Mouse (Mus musculus): ENCODE measurements around the gene Zfyve21. TPM values are rescaled to one million over a fixed set of nuclear protein-coding genes. Genes with fewer than 3 reads are reported as not detected.

Gene Zfyve21
- polyA plus RNA-seq, 1 experiment from 2014 or later: 64.4 TPM

DNA sequence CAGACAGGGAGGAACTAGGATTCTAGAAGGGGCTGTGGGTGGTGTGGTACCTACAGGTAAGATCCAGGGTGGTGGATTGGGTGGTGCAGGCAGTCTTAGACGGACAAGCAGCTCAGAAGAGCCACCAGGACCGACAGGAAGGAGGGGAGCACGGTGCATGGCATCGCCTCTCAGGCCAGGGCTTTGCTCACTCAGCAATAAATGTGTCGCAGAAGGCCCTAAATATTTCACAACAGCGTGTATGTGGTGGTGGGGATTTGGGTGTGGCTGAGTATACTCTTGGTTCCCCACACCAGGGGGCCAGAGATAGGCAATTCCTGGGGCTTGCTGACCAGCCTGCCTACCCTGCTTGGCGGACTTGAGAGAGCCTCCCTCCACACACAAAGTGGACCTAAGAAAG is 6.7 kb downstream of the Zfyve21 start:
- H3K9me3 ChIP-seq (replicated peaks): no peaks in the 10 kb centered on the region
- no peaks in the 10 kb centered on the region for H3K27me3 ChIP-seq
- H3K9ac ChIP-seq: no peak overlapping the region
- no peak overlapping the region for H3K4me3 ChIP-seq (replicated peaks)
- H3K4me2 ChIP-seq: no peak overlapping the region
- H3K4me1 ChIP-seq (replicated peaks): peaks cover 73% of the 10 kb centered on the region
- ATAC-seq (ENCODE audit: insufficient read depth): no peak
- H3K36me3 ChIP-seq (replicated peaks): peaks cover 58% of the 10 kb centered on the region
- no peak overlapping the region for H3K27ac ChIP-seq (replicated peaks)
- WGBS (ENCODE audit: insufficient replicate concordance): 62% methylated on average over 7 of the region's 7 CpGs

DNA sequence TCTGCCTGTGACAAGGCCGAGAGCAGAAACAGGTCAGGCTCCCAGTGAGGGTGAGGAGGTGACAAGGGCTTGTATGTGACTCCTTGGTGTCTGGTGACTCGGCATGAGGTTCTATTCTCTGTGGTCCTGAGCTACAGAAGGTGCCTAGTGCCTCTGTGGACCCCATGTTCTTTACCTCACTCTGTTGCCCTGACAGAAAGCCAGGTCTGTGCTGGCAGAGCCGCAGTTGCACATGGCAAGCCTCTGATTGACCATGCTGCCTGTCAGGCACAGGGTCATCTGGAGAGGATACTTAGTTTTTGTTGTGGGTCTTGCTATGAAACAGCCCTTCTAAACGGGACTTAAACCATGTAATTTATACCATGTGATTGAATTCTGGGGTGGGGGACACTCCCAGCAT is 8.0 kb downstream of the Zfyve21 start:
- H3K27me3 ChIP-seq: no peaks in the 10 kb centered on the region
- ATAC-seq (ENCODE audit: insufficient read depth): no peak
- no peak overlapping the region for H3K4me3 ChIP-seq (replicated peaks)
- H3K9me3 ChIP-seq (replicated peaks): no peaks in the 10 kb centered on the region
- H3K36me3 ChIP-seq (replicated peaks): peaks cover 71% of the 10 kb centered on the region
- H3K27ac ChIP-seq (replicated peaks): no peak overlapping the region; the same call in 1 of the 2 replicates
- WGBS (ENCODE audit: insufficient replicate concordance): 79% methylated on average over 4 of the region's 4 CpGs
- no peak overlapping the region for H3K9ac ChIP-seq
- H3K4me2 ChIP-seq: no peak overlapping the region
- H3K4me1 ChIP-seq (replicated peaks): peaks cover 61% of the 10 kb centered on the region

DNA sequence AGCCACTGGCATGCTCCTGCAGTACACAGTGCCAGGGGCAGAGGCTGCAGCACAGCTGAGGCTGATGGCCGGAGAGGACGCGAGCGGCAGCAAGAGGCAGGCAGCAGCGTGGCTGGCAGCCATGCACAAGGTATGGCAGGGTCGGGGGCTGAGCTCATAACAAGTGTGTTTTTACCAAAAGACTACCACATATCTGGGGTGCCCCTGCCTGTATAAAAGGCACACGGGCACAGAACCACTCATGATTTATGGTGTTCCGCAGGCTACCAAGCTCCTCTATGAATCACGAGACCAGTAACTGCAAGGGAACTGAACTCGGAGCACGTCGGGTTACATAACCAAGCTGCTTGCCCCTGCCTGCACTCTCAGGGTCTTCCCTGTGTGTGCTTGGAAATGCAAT is 13.6 kb downstream of the Zfyve21 start:
- ATAC-seq (ENCODE audit: insufficient read depth): no peak
- Histone ChIP-seq H3K4me2 (no peak overlapping the region), H3K9me3 (replicated peaks) (no peaks in the 10 kb centered on the region), H3K9ac (no peak overlapping the region), H3K27ac (replicated peaks) (no peak overlapping the region), H3K4me1 (replicated peaks) (peaks cover 38% of the 10 kb centered on the region), H3K36me3 (replicated peaks) (peaks cover 90% of the 10 kb centered on the region), H3K27me3 (no peaks in the 10 kb centered on the region), H3K4me3 (replicated peaks) (no peak overlapping the region)
- 84% methylated on average over 12 of the region's 12 CpGs for WGBS (ENCODE audit: insufficient replicate concordance)

DNA sequence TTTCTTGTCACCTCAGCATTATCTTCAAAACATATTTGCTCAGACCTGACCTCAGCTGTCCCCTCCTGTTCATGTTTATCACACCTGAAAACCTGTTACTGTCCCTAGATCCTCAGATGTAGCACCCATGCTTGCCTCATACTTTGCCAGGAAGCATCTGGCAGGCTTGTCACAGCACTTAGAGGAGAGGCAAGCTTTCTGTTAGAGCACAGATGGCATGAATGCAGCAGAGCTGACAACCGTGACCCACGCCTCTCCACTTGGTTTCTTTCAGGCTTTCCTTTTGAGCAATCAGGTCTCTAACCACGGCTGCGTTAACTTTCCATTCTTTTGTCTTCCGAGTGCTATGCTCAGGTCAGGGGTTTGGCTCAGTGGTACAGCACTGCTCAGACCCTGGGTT is 15.5 kb downstream of the Zfyve21 start:
- H3K27ac ChIP-seq (replicated peaks): 0 out of 2 replicates have a peak overlapping the region, but pooled peaks have one; percentile 29
- H3K4me1 ChIP-seq (replicated peaks): peaks cover 52% of the 10 kb centered on the region
- 84% methylated on average over 5 of the region's 5 CpGs for WGBS (ENCODE audit: insufficient replicate concordance)
- H3K4me3 ChIP-seq (replicated peaks): no peak overlapping the region
- no peak overlapping the region for H3K4me2 ChIP-seq
- no peaks in the 10 kb centered on the region for H3K9me3 ChIP-seq (replicated peaks)
- ATAC-seq (ENCODE audit: insufficient read depth): no peak
- H3K27me3 ChIP-seq: no peaks in the 10 kb centered on the region
- peaks cover 83% of the 10 kb centered on the region for H3K36me3 ChIP-seq (replicated peaks)
- no peak overlapping the region for H3K9ac ChIP-seq

DNA sequence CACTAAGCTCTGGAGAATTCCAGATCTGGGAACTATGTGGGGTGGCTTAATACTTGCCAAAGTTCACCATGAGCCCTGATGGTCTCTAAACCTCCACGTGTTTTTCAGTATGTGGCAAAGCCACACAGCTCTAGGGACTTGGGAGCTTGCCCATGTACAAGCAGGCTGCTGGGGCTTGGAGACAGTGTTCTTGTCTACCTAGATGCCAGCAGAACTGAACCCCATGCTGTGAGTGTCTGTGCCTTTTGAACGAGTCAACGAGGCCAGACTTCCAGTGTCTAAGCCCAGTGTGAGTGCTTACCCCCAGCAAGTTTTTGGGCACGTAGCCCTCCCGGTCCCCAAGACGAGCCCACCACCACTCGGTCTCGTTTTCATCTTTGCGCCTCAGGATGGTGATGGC is 16.0 kb downstream of the Zfyve21 start:
- H3K4me2 ChIP-seq: no peak overlapping the region
- H3K9me3 ChIP-seq (replicated peaks): no peaks in the 10 kb centered on the region
- no peak overlapping the region for H3K9ac ChIP-seq
- ATAC-seq (ENCODE audit: insufficient read depth): no peak
- 0 out of 2 replicates have a peak overlapping the region, but pooled peaks have one; percentile 9 for H3K27ac ChIP-seq (replicated peaks)
- H3K36me3 ChIP-seq (replicated peaks): peaks cover 83% of the 10 kb centered on the region
- H3K27me3 ChIP-seq: no peaks in the 10 kb centered on the region
- H3K4me1 ChIP-seq (replicated peaks): peaks cover 53% of the 10 kb centered on the region
- 83% methylated on average over 9 of the region's 9 CpGs for WGBS (ENCODE audit: insufficient replicate concordance)
- no peak overlapping the region for H3K4me3 ChIP-seq (replicated peaks)

DNA sequence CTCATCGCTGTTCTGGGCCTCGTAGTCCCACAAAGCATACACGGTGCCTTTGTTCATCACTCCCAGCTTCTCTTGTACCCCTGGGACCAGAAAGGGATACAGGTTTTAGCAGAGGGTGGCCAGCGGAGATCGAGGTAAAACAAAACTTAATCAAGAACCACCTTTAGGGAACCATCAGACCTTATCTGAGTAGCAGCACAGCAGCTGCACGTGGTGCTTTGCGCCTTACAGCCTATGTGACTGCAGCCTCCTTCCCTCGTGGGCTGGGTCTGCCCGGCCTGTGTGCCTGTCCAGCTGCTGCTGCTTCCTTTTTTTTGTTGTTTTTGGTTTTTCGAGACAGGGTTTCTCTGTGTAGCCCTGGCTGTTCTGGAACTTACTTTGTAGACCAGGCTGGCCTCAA is 16.4 kb downstream of the Zfyve21 start:
- no peaks in the 10 kb centered on the region for H3K27me3 ChIP-seq
- ATAC-seq (ENCODE audit: insufficient read depth): peak; percentile 41

DNA sequence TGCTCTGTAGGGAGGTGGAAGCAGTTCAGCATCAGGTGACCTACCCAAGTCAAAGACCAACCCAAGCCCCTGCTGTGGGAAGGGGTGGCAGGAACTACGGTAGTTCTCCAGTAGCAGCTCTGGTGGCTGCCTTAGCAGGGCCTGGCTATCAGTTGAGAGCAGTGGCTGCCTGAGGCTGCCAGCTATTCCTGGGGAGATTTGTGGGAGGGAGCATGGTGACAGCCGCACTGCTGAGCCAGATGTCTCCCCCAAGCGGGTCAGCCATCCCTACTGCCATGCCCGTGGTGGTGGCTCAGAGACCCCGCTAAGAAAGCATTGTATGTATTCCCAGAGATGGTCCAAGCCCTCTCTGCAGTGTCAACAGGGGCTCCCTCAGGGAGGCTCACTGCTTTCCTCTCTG is 18.7 kb downstream of the Zfyve21 start:
- ATAC-seq (ENCODE audit: insufficient read depth): no peak
- no peak overlapping the region for H3K4me3 ChIP-seq (replicated peaks)
- peak overlapping the region; percentile 77 for H3K27ac ChIP-seq (replicated peaks)
- no peaks in the 10 kb centered on the region for H3K27me3 ChIP-seq
- peaks cover 82% of the 10 kb centered on the region for H3K36me3 ChIP-seq (replicated peaks)
- WGBS (ENCODE audit: insufficient replicate concordance): 51% methylated on average over 5 of the region's 5 CpGs
- H3K4me2 ChIP-seq: no peak overlapping the region
- H3K4me1 ChIP-seq (replicated peaks): peaks cover 57% of the 10 kb centered on the region
- no peaks in the 10 kb centered on the region for H3K9me3 ChIP-seq (replicated peaks)
- H3K9ac ChIP-seq: 0 out of 2 replicates have a peak overlapping the region, but pooled peaks have one; percentile 16

More for the DNA sequence above, 16.4 kb downstream of the Zfyve21 start:
- no peak overlapping the region for H3K4me3 ChIP-seq (replicated peaks)
- H3K4me2 ChIP-seq: no peak overlapping the region
- H3K36me3 ChIP-seq (replicated peaks): peaks cover 83% of the 10 kb centered on the region
- H3K9ac ChIP-seq: no peak overlapping the region
- WGBS (ENCODE audit: insufficient replicate concordance): 39% methylated on average over 10 of the region's 10 CpGs
- H3K4me1 ChIP-seq (replicated peaks): peaks cover 53% of the 10 kb centered on the region
- no peaks in the 10 kb centered on the region for H3K9me3 ChIP-seq (replicated peaks)
- H3K27ac ChIP-seq (replicated peaks): 0 out of 2 replicates have a peak overlapping the region, but pooled peaks have one; percentile 9

DNA sequence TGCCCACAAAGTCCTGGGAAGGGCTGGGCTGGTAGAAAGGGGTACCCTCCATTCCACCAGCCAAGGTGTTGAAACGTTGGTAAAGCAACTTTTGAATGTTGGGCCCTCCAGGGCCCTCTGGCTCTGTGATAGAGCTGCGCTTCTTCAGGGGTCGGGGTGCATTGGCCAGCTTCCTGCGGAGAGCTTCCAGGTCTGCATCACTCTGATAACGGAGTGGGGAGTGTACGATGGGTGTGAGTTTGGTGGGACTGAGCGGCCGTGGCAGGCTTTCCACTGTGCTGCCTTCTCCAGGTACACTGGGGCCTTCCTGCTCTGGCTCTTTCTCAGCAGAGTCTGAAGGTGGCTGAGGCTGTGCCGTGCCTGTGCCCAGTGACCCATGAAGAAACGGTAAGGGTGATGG is 19.5 kb downstream of the Zfyve21 start:
- Histone ChIP-seq H3K9me3 (replicated peaks) (no peaks in the 10 kb centered on the region), H3K4me3 (replicated peaks) (peak overlapping the region; percentile 37), H3K27me3 (no peaks in the 10 kb centered on the region), H3K36me3 (replicated peaks) (peaks cover 78% of the 10 kb centered on the region), H3K27ac (replicated peaks) (peak overlapping the region; percentile 77), H3K9ac (peak overlapping the region; percentile 47), H3K4me2 (peak overlapping the region; percentile 60), H3K4me1 (replicated peaks) (peaks cover 57% of the 10 kb centered on the region)
- ATAC-seq (ENCODE audit: insufficient read depth): peak; percentile 91
- WGBS (ENCODE audit: insufficient replicate concordance): 39% methylated on average over 10 of the region's 10 CpGs

DNA sequence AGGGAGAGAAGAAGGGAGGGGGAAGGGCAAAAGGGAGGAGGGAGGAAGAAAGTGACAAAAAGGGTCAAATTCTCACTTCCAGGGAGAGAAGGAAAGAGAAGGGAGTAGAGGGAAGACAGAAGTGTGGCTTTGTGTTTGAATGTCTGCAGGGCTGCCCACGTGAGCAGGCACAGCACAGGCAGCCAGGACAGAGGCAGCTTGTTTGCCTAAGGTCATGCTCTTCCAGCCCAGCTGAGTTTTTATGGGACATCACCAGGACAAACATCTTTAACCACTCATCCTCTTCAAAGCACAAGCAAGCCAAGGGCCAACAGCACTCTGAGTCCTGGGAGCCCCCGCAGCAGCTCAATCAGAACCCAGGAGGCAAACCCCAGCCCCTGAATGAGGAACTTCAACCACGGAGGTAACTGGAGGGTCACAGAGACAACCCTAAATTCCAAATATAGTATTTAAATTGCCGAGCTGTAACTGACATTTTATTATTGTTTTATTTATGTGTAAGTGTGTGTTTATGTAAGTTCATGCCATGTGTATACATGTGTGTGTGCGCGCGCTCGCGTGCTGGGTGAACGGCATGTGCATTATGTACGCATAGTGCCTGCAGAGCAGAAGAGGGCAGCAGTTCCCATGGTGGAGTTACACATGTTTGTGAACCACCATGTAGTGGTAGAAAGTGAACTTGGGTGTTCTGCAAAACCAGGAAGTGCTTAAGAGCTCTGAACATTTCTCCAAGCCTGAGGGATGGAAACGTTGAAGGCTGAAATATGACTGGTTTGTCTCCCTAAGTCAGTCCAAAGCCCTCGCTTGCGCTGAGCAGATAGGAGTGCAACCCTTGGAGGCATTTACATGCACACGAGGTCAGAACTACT is 28.8 kb downstream of the Zfyve21 start:
- 71% methylated on average over 15 of the region's 15 CpGs for WGBS (ENCODE audit: insufficient replicate concordance)
- H3K4me2 ChIP-seq: no peak overlapping the region
- H3K4me1 ChIP-seq (replicated peaks): peaks cover 18% of the 10 kb centered on the region
- no peak for ATAC-seq (ENCODE audit: insufficient read depth)
- no peaks in the 10 kb centered on the region for H3K27me3 ChIP-seq
- no peak overlapping the region for H3K4me3 ChIP-seq (replicated peaks)
- H3K9me3 ChIP-seq (replicated peaks): no peaks in the 10 kb centered on the region
- H3K9ac ChIP-seq: no peak overlapping the region
- H3K36me3 ChIP-seq (replicated peaks): peaks cover 14% of the 10 kb centered on the region
- peak overlapping the region; percentile 19 for H3K27ac ChIP-seq (replicated peaks)

DNA sequence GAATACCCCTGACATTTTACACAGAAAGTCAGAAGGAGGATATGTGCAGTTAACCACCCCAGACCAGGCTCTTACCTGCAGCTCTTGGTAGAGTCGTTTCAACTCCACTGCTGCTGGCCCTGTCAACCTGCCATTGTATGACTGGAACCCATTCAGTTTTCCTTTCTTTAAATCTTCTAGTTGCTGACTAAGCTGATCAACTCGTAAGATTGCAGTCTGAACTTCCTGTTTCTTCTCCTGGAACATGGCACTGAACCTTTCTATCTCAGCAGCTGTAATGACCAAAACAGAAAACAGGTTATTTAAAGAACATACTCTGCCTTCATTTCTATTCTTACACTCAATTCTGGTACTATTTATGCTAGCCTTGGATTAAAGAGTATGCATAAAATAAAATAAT is 29.5 kb downstream of the Zfyve21 start:
- H3K27ac ChIP-seq (replicated peaks): no peak overlapping the region; the same call in 1 of the 2 replicates
- peaks cover 18% of the 10 kb centered on the region for H3K4me1 ChIP-seq (replicated peaks)
- 19% methylated on average over 2 of the region's 2 CpGs for WGBS (ENCODE audit: insufficient replicate concordance)
- no peaks in the 10 kb centered on the region for H3K27me3 ChIP-seq
- peaks cover 12% of the 10 kb centered on the region for H3K36me3 ChIP-seq (replicated peaks)
- ATAC-seq (ENCODE audit: insufficient read depth): no peak
- H3K4me3 ChIP-seq (replicated peaks): no peak overlapping the region
- no peak overlapping the region for H3K4me2 ChIP-seq
- no peaks in the 10 kb centered on the region for H3K9me3 ChIP-seq (replicated peaks)
- H3K9ac ChIP-seq: no peak overlapping the region

DNA sequence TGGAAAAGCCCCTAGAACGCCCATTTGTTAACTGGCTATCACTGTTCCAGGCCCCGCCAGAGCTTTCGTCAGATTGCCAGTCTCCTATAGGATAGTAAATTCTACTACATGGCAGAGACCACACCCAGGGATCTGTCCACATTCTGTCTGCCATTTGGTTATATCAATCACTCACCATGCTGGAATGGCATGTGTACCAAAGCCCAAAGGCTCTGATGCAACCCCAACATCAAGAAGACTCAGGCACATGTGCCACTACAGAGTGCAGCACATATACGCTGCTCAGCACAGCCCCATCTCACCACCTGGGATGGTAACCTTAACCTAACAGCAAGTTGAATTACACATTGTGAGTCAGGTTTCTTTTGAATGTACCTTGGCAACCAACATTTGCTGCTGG is 32.0 kb downstream of the Zfyve21 start:
- peaks cover 18% of the 10 kb centered on the region for H3K4me1 ChIP-seq (replicated peaks)
- ATAC-seq (ENCODE audit: insufficient read depth): no peak
- no peaks in the 10 kb centered on the region for H3K27me3 ChIP-seq
- H3K9me3 ChIP-seq (replicated peaks): no peaks in the 10 kb centered on the region
- no peak overlapping the region for H3K27ac ChIP-seq (replicated peaks)
- H3K4me3 ChIP-seq (replicated peaks): no peak overlapping the region
- 75% methylated on average over 4 of the region's 4 CpGs for WGBS (ENCODE audit: insufficient replicate concordance)
- H3K4me2 ChIP-seq: no peak overlapping the region
- H3K36me3 ChIP-seq (replicated peaks): no peaks in the 10 kb centered on the region; the same call in 1 of the 2 replicates
- no peak overlapping the region for H3K9ac ChIP-seq
